Mouse (Mus musculus) neural tube, embryonic 12.5 days (tissue): ENCODE measurements at regions not wholly inside any gene's neighbourhood (a gene's known extent, or its start where the extent isn't known, plus 50 kb on each side); places are given as distances from the start of the nearest gene placed in this dataset.

Experiments
- ATAC-seq: fragments of 200-750 bp; cut with Nextera tagmentation; 2 replicates; pipeline ENCODE4 v1.8.0; 2017; ENCODE audit warnings: low read depth, mild to moderate bottlenecking, moderate TSS enrichment, moderate library complexity; ENCODE audit not compliant: low FRiP score
- H3K27ac ChIP-seq: fragments of 300-500 bp; sonication (generic); 2 replicates; pipeline ENCODE4 v1.5.1; 2016
- H3K27me3 ChIP-seq: fragments of 300-500 bp; sonication (generic); replicated peaks from 2 replicates; pipeline ENCODE4 v1.6.1; 2016; ENCODE audit warnings: mild to moderate bottlenecking
- H3K36me3 ChIP-seq: fragments of 300-500 bp; sonication (generic); 2 replicates; pipeline ENCODE4 v1.6.1; 2016; ENCODE audit warnings: mild to moderate bottlenecking
- H3K4me1 ChIP-seq: fragments of 300-500 bp; sonication (generic); 2 replicates; pipeline ENCODE4 v1.6.1; 2016
- H3K4me2 ChIP-seq: fragments of 300-500 bp; sonication (generic); replicated peaks from 2 replicates; pipeline ENCODE4 v1.6.1; 2016; ENCODE audit warnings: mild to moderate bottlenecking
- H3K4me3 ChIP-seq: fragments of 300-500 bp; sonication (generic); 2 replicates; pipeline ENCODE4 v1.5.1; 2016
- H3K9ac ChIP-seq: fragments of 300-500 bp; sonication (generic); 2 replicates; pipeline ENCODE4 v1.6.1; 2016; ENCODE audit warnings: mild to moderate bottlenecking
- H3K9me3 ChIP-seq: fragments of 300-500 bp; sonication (generic); 2 replicates; pipeline ENCODE4 v1.6.1; 2016; ENCODE audit warnings: mild to moderate bottlenecking
- WGBS: fragments of 180-500 bp; shearing (Covaris S2); methylation state at CpG from one replicate; pipeline ENCODE4 v1.1.7; 2016; 5-methylcytosine and 5-hydroxymethylcytosine counted together

DNA sequence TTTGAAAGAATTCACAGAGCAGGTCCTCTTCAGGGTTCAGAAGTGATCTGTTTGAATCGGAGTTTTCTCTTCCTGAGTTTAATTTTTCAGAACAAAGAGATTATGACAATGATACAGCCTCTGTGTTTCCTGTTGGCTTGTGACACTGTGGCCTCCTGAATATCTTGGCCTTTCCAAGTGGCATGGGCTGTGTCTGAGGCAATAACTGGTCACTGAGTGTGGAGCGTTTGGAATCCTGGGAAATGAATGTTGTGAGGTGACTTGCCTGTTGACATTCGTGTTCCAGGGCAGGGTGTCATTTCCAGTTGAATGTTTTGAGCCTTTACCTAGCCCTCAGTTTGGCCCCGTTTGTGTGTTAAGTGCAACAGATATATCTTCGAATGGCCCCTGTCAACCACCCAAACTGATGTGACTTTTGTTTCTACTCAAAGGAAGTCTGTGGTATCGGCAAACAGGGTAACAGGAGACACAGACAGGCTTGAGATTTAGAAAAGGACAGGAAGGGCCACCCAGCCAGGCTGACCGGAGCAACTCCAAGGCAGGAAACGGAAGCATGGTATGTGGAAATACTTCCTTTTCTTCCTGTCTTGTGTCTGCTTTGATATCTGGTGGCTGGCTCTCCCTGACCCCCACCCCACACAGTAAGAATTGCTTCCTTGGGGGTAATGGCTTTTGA, 52.3 kb upstream of the Mef2a start:
- no peak overlapping the region for H3K27ac ChIP-seq
- WGBS = 82% methylated on average over 8 of the region's 8 CpGs

More for the DNA sequence above, 52.3 kb upstream of the Mef2a start:
- Histone ChIP-seq H3K4me1 (no peaks in the 10 kb centered on the region), H3K36me3 (no peaks in the 10 kb centered on the region), H3K4me2 (no peak overlapping the region), H3K27me3 (no peaks in the 10 kb centered on the region), H3K4me3 (no peak overlapping the region), H3K9me3 (no peaks in the 10 kb centered on the region), H3K9ac (no peak overlapping the region)
- ATAC-seq = no peak
